Mouse (Mus musculus) liver, embryonic 14.5 days (tissue): Measurements from ENCODE around the gene Mark1. TPM values are rescaled to one million over a fixed set of nuclear protein-coding genes. Genes with fewer than 3 reads are reported as not detected.

ENCODE experiments used
- ATAC-seq: fragments of 200-750 bp; cut with Nextera tagmentation; 2 replicates; pipeline ENCODE4 v1.8.0; 2017; ENCODE audit warnings: moderate number of reproducible peaks, mild to moderate bottlenecking, moderate library complexity; ENCODE audit not compliant: insufficient read depth
- DNase-seq, 3 experiments: peaks; one replicate each; pipeline ENCODE4 v3.0.0-alpha.2; 2012 to 2013; ENCODE audit warnings: low read depth in 3 of 3, low spot score in 3 of 3
- H3K27ac ChIP-seq: fragments of 300-500 bp; sonication (generic); 2 replicates; pipeline ENCODE4 v1.5.1; 2014; ENCODE audit warnings: moderate library complexity, mild to moderate bottlenecking, control low read depth, inconsistent platforms
- H3K27me3 ChIP-seq: fragments of 300-500 bp; sonication (generic); 2 replicates; pipeline ENCODE4 v1.6.1; 2014; ENCODE audit warnings: mild to moderate bottlenecking, low read length, moderate library complexity; ENCODE audit not compliant: control insufficient read depth, insufficient read depth
- H3K36me3 ChIP-seq: fragments of 300-500 bp; sonication (generic); replicated peaks from 2 replicates; pipeline ENCODE4 v1.6.1; 2014; ENCODE audit warnings: low read depth; ENCODE audit not compliant: control insufficient read depth, insufficient read depth
- H3K4me1 ChIP-seq, 2 experiments: fragments of 200-500 bp in 1 of 2; fragments of 300-500 bp in 1 of 2; sonication (generic) in 1 of 2; replicated peaks; 2 replicates each; pipeline ENCODE4 v1.6.1; 2012 to 2014; ENCODE audit warnings: antibody characterized with exemption in 1 of 2, inconsistent platforms in 1 of 2, low read length in 1 of 2; ENCODE audit not compliant: control insufficient read depth in 2 of 2, insufficient read depth in 2 of 2
- H3K4me2 ChIP-seq: fragments of 300-500 bp; sonication (generic); 2 replicates; pipeline ENCODE4 v1.6.1; 2014; ENCODE audit warnings: low read depth, mild to moderate bottlenecking, control low read depth, moderate library complexity
- H3K4me3 ChIP-seq, 2 experiments: fragments of 200-500 bp in 1 of 2; fragments of 300-500 bp in 1 of 2; sonication (generic) in 1 of 2; 2 replicates each; pipeline ENCODE4 v1.5.1; 2012 to 2014; ENCODE audit warnings: low read depth in 2 of 2, low read length in 2 of 2, mild to moderate bottlenecking in 2 of 2, control low read depth in 1 of 2, inconsistent platforms in 1 of 2, moderate library complexity in 1 of 2; ENCODE audit not compliant: insufficient read depth in 1 of 2
- H3K9ac ChIP-seq: fragments of 300-500 bp; sonication (generic); replicated peaks from 2 replicates; pipeline ENCODE4 v1.6.1; 2014; ENCODE audit warnings: mild to moderate bottlenecking, control low read depth, moderate library complexity
- H3K9me3 ChIP-seq: fragments of 300-500 bp; sonication (generic); 2 replicates; pipeline ENCODE4 v1.6.1; 2016; ENCODE audit warnings: low read length, mixed read lengths; ENCODE audit not compliant: control insufficient read depth
- CTCF ChIP-seq: IDR thresholded peaks from 2 replicates; pipeline ENCODE4 v1.5.1; 2016; ENCODE audit warnings: antibody characterized with exemption, low read depth, control low read depth
- EP300 ChIP-seq: IDR thresholded peaks from 2 replicates; pipeline ENCODE4 v1.6.1; 2016; ENCODE audit warnings: antibody characterized with exemption, low read depth
- WGBS: fragments of 180-500 bp; shearing (Covaris S2); extraction: QIAGEN DNeasy Blood & Tissue Kit; methylation state at CpG from one replicate; pipeline ENCODE4 v1.1.7; 2014; ENCODE audit not compliant: insufficient replicate concordance; 5-methylcytosine and 5-hydroxymethylcytosine counted together
- polyA plus RNA-seq, 2 experiments: library from polyadenylated mRNA; depleted of rRNA in 1 of 2; stranded (reverse) in 1 of 2; unstranded in 1 of 2; fragments of >200 nt; fragmentation: Nextera tagmentation in 1 of 2; extraction: Ambion mirVana in 1 of 2; gene quantifications; 2 replicates each; pipeline versions ENCODE4 v1.2.1 to v1.2.3; 2012 to 2014

Mark1 gene
- polyA plus RNA-seq (2012; rRNA removed) = 0.55 and 0.67 TPM in 2 replicates
- 0.09 and 0.14 TPM in 2 replicates for polyA plus RNA-seq (2014; fragmentation: Nextera tagmentation; extraction: Ambion mirVana)

DNA sequence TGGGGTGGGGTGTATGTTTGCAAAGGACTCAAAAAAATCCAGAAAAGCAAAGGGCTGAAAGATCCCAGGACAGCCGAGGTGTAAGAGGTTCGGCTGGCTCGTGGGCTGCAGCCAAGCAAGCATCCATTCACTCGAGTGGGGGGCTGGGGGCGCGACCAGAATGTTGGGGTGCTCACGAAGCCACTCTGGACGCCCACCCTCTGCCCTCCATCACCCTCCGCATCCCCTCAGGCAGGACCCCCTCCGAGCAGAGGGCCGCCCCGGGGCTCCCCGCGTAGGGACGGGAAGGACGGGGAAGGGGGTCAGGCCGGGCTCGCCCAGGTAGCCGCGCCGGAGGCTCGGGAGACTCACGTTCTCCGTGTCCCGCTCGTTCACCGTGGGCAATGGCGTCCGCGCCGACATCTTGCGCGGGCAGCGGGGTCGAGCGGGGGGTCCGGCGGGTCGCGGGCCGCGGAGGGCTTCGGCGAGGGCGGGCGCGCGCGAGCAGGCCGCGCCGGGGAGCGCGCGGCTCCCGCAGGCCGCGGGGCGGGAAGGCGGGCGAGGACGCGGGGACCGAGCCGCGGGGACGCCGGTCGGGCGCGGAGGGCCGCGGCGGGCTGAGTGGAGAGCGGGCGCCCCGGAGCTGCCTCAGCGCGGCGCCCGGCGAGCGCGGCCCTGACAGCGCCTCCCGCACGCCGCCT lies at the start of gene Mark1:
Gene Mark1 (minus strand): TSS at position 500 of the 680 bp plus-strand sequence.
- Histone ChIP-seq H3K4me2 (peak within 1 kb of the TSS; percentile 58), H3K9ac (no peak within 1 kb of the TSS; the same call in 1 of the 2 replicates), H3K4me1 (no peaks in the 10 kb centered on the region), H3K36me3 (no peaks in the 10 kb centered on the region), H3K9me3 (no peaks in the 10 kb centered on the region), H3K27me3 (peaks cover 46% of the 10 kb centered on the region), H3K4me3 (peak within 1 kb of the TSS; percentile 49 to 51), H3K27ac (no peak within 1 kb of the TSS)
- 1% methylated on average over 73 of the region's 88 CpGs for WGBS
- ATAC-seq (no peak), DNase-seq (no peak)
- no peak for TF ChIP-seq CTCF
- TF ChIP-seq EP300 = no peak

DNA sequence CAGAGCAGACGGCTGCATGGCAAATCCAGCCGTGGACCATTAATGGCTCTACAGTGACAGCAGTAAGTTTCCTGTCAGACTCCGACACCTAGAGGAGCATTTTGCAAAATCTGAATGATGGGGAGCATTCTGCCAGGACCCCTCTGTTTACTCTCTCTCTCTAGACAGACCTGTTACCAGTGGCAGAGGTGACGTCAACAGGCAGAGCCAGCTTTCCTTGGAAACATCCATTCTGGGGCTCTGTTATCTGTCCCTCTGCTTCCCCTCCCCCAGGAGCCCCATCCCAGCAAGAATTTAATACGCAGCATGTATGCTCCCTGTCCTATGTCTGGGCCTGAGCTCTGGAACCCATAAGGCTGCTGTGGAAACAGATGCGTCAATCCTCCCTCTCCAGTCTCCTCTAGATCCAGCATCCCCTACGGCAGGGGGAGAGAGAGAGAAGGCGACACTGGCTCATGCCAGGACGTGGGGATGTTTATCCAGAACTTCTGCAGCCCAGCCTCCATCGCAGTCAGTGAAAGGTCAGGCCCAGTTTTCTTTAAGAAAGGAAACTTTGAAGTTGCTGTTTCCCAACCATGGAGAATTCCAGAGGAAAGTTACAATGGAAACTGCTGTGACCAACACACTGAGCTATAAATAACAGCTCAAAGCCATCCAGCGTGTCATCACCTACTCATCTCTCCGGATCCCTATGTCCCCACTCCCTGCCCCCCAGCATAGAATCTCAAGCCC lies 48.3 kb upstream of the Mark1 start:
- H3K4me2 ChIP-seq = no peak overlapping the region
- H3K4me1 ChIP-seq = 0 out of 4 replicates have a peak, but pooled peaks cover 0 to 2% of the 10 kb centered on the region in 2 experiments
- H3K9ac ChIP-seq = no peak overlapping the region
- 54% methylated on average over 12 of the region's 12 CpGs for WGBS
- TF ChIP-seq EP300 = no peak
- no peak for TF ChIP-seq CTCF
- H3K9me3 ChIP-seq = no peaks in the 10 kb centered on the region
- no peaks in the 10 kb centered on the region for H3K27me3 ChIP-seq
- no peak for ATAC-seq
- DNase-seq = no peak
- H3K4me3 ChIP-seq = no peak overlapping the region
- H3K27ac ChIP-seq = no peak overlapping the region
- H3K36me3 ChIP-seq = no peaks in the 10 kb centered on the region

DNA sequence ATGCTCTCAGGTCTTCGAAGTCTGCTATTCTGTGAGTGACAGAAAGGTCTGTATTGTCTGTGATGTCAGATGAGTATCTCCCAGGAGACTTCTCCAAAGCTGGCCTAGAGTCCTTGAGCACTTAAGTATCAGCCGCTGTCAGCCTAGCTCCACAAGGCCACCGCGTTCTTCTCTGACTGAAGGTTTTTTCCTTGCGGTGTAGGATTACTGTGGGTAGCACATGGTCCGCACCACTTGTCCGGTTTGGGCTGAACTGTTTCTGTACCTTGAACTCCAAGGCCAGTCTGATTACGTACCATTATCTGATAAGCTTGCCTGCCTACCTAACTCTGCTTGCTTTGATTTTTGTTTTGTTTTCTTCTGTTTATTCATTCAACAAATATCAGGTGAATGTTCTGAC lies 47.1 kb upstream of the Mark1 start:
- ATAC-seq (no peak), DNase-seq (no peak)
- Histone ChIP-seq H3K9ac (no peak overlapping the region), H3K4me2 (no peak overlapping the region), H3K36me3 (no peaks in the 10 kb centered on the region), H3K4me1 (0 out of 4 replicates have a peak, but pooled peaks cover 0 to 2% of the 10 kb centered on the region in 2 experiments), H3K4me3 (no peak overlapping the region), H3K9me3 (no peaks in the 10 kb centered on the region), H3K27me3 (no peaks in the 10 kb centered on the region), H3K27ac (no peak overlapping the region)
- 70% methylated on average over 8 of the region's 8 CpGs for WGBS
- TF ChIP-seq EP300 = no peak
- no peak for TF ChIP-seq CTCF

DNA sequence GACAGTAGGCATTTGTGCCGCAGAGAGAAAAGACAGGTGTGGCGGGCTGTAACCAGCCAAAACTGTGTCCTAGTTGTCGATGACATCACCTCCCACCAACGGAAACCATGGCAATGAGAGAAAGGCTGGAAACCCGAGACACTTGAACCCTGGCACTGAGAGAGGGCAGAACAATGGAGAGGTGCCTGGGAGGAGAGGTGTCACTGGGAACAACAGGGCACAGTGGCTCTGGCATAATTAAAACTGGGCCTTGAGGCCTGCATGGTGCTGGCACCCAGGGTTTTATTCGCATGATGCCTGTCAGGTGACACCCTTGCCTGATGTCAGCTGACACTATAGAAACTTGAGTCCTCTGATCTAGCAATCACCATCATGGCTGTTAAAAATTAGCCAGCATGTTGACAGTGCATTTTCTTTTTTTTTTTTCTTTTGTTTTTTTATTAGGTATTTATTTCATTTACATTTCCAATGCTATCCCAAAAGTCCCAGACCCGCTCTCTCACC lies 38.9 kb upstream of the Mark1 start:
- DNase-seq (no peak), ATAC-seq (no peak)
- Histone ChIP-seq H3K4me1 (no peaks in the 10 kb centered on the region), H3K27ac (no peak overlapping the region), H3K36me3 (no peaks in the 10 kb centered on the region), H3K4me3 (no peak overlapping the region), H3K9ac (no peak overlapping the region), H3K4me2 (no peak overlapping the region), H3K27me3 (no peaks in the 10 kb centered on the region), H3K9me3 (no peaks in the 10 kb centered on the region)
- no peak for TF ChIP-seq CTCF
- no peak for TF ChIP-seq EP300
- WGBS = 54% methylated on average over 7 of the region's 7 CpGs

DNA sequence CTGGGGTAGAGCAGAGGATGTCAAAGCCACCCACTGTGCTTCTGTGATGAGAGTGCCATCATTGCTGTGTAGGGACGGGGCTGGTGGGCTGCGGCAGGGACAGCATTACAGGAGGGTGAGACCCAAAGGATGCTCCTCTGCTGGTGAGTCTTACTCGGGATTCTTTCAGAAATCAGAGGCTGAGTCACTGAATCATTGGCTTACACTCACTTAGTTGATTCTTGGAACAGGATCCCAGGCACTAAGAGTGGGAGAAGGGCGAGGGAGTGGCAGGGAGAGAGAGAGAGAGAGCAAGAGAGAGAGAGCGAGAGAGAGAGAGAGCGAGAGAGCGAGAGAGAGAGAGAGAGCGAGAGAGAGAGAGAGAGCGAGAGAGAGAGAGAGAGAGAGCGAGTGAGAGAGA lies 31.2 kb upstream of the Mark1 start:
- ATAC-seq (no peak), DNase-seq (no peak)
- 78% methylated on average over 10 of the region's 10 CpGs for WGBS
- Histone ChIP-seq H3K4me2 (no peak overlapping the region), H3K36me3 (no peaks in the 10 kb centered on the region), H3K4me1 (no peaks in the 10 kb centered on the region), H3K4me3 (no peak overlapping the region), H3K9me3 (no peaks in the 10 kb centered on the region), H3K9ac (no peak overlapping the region), H3K27ac (no peak overlapping the region), H3K27me3 (no peaks in the 10 kb centered on the region)
- TF ChIP-seq CTCF (no peak), EP300 (no peak)
